Mouse (Mus musculus) MEL (cell line): ENCODE measurements around the gene Ube2d3. TPM values are rescaled to one million over a fixed set of nuclear protein-coding genes. Genes with fewer than 3 reads are reported as not detected.

ENCODE experiments used
- DNase-seq: peaks from one replicate; pipeline ENCODE4 v3.0.0; 2011; ENCODE audit warnings: low read depth, low spot score
- H3K27ac ChIP-seq: 2 replicates; pipeline ENCODE4 v1.5.1; 2012; ENCODE audit warnings: low read depth, mild to moderate bottlenecking, control low read depth, low read length, moderate library complexity; ENCODE audit not compliant: control insufficient read depth
- H3K27me3 ChIP-seq, 2 experiments: fragments of 150-350 bp in 1 of 2; sonication (generic) in 1 of 2; 2 replicates each; pipeline ENCODE4 v1.6.1; 2012; ENCODE audit warnings: low read length in 2 of 2, mild to moderate bottlenecking in 2 of 2, improper control_type of control experiment in 1 of 2, moderate library complexity in 1 of 2; ENCODE audit not compliant: insufficient read depth in 2 of 2, control insufficient read depth in 1 of 2
- H3K36me3 ChIP-seq, 2 experiments: 2 replicates each; pipeline ENCODE4 v1.6.1; 2012 to 2014; ENCODE audit warnings: low read length in 2 of 2, improper control_type of control experiment in 1 of 2, inconsistent platforms in 1 of 2, mild to moderate bottlenecking in 1 of 2; ENCODE audit not compliant: insufficient read depth in 2 of 2, control insufficient read depth in 1 of 2
- H3K4me1 ChIP-seq, 2 experiments: fragments of 150-350 bp in 1 of 2; sonication (generic) in 1 of 2; 2 replicates each; pipeline ENCODE4 v1.6.1; 2012; ENCODE audit warnings: low read length in 2 of 2, improper control_type of control experiment in 1 of 2, mild to moderate bottlenecking in 1 of 2; ENCODE audit not compliant: insufficient read depth in 2 of 2, control insufficient read depth in 1 of 2
- H3K4me3 ChIP-seq, 2 experiments: fragments of 150-350 bp in 1 of 2; sonication (generic) in 1 of 2; 2 replicates each; pipeline ENCODE4 v1.5.1; 2012; ENCODE audit warnings: low read depth in 2 of 2, low read length in 2 of 2, mild to moderate bottlenecking in 2 of 2, moderate library complexity in 2 of 2, control low read depth in 1 of 2, improper control_type of control experiment in 1 of 2; ENCODE audit not compliant: control insufficient read depth in 1 of 2, insufficient read depth in 1 of 2
- H3K79me2 ChIP-seq: 2 replicates; pipeline ENCODE4 v1.6.1; 2012; ENCODE audit warnings: mild to moderate bottlenecking, low read length, moderate library complexity; ENCODE audit not compliant: control insufficient read depth, poor library complexity, insufficient read depth
- H3K9ac ChIP-seq: 2 replicates; pipeline ENCODE4 v1.6.1; 2012; ENCODE audit warnings: low read depth, mild to moderate bottlenecking, control low read depth, low read length, moderate library complexity; ENCODE audit not compliant: control insufficient read depth, poor library complexity, severe bottlenecking
- H3K9me3 ChIP-seq: fragments of 150-350 bp; sonication (generic); replicated peaks from 2 replicates; pipeline ENCODE4 v1.6.1; 2012; ENCODE audit warnings: mild to moderate bottlenecking, low read length, improper control_type of control experiment, moderate library complexity; ENCODE audit not compliant: insufficient read depth
- BHLHE40 ChIP-seq: IDR thresholded peaks from 2 replicates; pipeline ENCODE4 v1.6.1; 2012; ENCODE audit warnings: low read depth, mild to moderate bottlenecking, inconsistent platforms, low read length, improper control_type of control experiment, borderline replicate concordance
- CHD1 ChIP-seq: IDR thresholded peaks from 2 replicates; pipeline ENCODE4 v1.6.1; 2012; ENCODE audit warnings: low read depth, mild to moderate bottlenecking, inconsistent platforms, low read length, improper control_type of control experiment
- CHD2 ChIP-seq: IDR thresholded peaks from 2 replicates; pipeline ENCODE4 v1.6.1; 2011; ENCODE audit warnings: low read length, improper control_type of control experiment
- CTCF ChIP-seq, 3 experiments: IDR thresholded peaks in 2 of 3; conservative IDR thresholded peaks in 1 of 3; 2 replicates each; pipeline ENCODE4 v1.5.1; 2011 to 2012; ENCODE audit warnings: low read length in 3 of 3, low read depth in 2 of 3, mild to moderate bottlenecking in 2 of 3, improper control_type of control experiment in 1 of 3, inconsistent platforms in 1 of 3, mixed read lengths in 1 of 3, moderate library complexity in 1 of 3; ENCODE audit not compliant: control insufficient read depth in 1 of 3, insufficient read depth in 1 of 3, poor library complexity in 1 of 3, severe bottlenecking in 1 of 3
- E2F4 ChIP-seq: IDR thresholded peaks from 2 replicates; pipeline ENCODE4 v1.6.1; 2011; ENCODE audit warnings: low read depth, low read length, improper control_type of control experiment, borderline replicate concordance
- ELF1 ChIP-seq: IDR thresholded peaks from 2 replicates; pipeline ENCODE4 v1.6.1; 2014; ENCODE audit warnings: low read depth, mild to moderate bottlenecking, inconsistent platforms, low read length, improper control_type of control experiment, moderate library complexity
- EP300 ChIP-seq, 2 experiments: IDR thresholded peaks; 2 replicates each; pipeline ENCODE4 v1.6.1; 2011; ENCODE audit warnings: improper control_type of control experiment in 2 of 2, low read length in 2 of 2, low read depth in 1 of 2, mild to moderate bottlenecking in 1 of 2
- ETS1 ChIP-seq: IDR thresholded peaks from 2 replicates; pipeline ENCODE4 v1.6.1; 2012; ENCODE audit warnings: low read depth, mild to moderate bottlenecking, inconsistent platforms, low read length, improper control_type of control experiment, moderate library complexity
- GATA1 ChIP-seq: IDR thresholded peaks from 2 replicates; pipeline ENCODE4 v1.6.1; 2011; ENCODE audit warnings: low read depth, low read length, improper control_type of control experiment
- HCFC1 ChIP-seq: IDR thresholded peaks from 2 replicates; pipeline ENCODE4 v1.6.1; 2012; ENCODE audit warnings: low read depth, mild to moderate bottlenecking, inconsistent platforms, low read length, improper control_type of control experiment, moderate library complexity
- JUND ChIP-seq: IDR thresholded peaks from 2 replicates; pipeline ENCODE4 v1.6.1; 2011; ENCODE audit warnings: low read depth, mild to moderate bottlenecking, improper control_type of control experiment, low read length
- KAT2A ChIP-seq: conservative IDR thresholded peaks from 2 replicates; pipeline ENCODE4 v1.6.1; 2012; ENCODE audit warnings: low read depth, low read length, improper control_type of control experiment, inconsistent platforms
- MAFK ChIP-seq: IDR thresholded peaks from 2 replicates; pipeline ENCODE4 v1.6.1; 2011; ENCODE audit warnings: low read depth, mild to moderate bottlenecking, low read length, improper control_type of control experiment, borderline replicate concordance
- MAX ChIP-seq: IDR thresholded peaks from 2 replicates; pipeline ENCODE4 v1.6.1; 2011; ENCODE audit warnings: low read length, improper control_type of control experiment
- MAZ ChIP-seq: IDR thresholded peaks from 2 replicates; pipeline ENCODE4 v1.6.1; 2012; ENCODE audit warnings: low read depth, mild to moderate bottlenecking, inconsistent platforms, low read length, improper control_type of control experiment
- MEF2A ChIP-seq: IDR thresholded peaks from 2 replicates; pipeline ENCODE4 v1.6.1; 2014; ENCODE audit warnings: low read depth, mild to moderate bottlenecking, inconsistent platforms, low read length, improper control_type of control experiment; ENCODE audit not compliant: poor library complexity, insufficient replicate concordance, severe bottlenecking; ENCODE audit errors: extremely low read depth
- MXI1 ChIP-seq: IDR thresholded peaks from 2 replicates; pipeline ENCODE4 v1.6.1; 2011; ENCODE audit warnings: mild to moderate bottlenecking, low read depth, low read length, improper control_type of control experiment
- MYB ChIP-seq: IDR thresholded peaks from 2 replicates; pipeline ENCODE4 v1.6.1; 2011; ENCODE audit warnings: mild to moderate bottlenecking, low read depth, low read length, improper control_type of control experiment
- MYC ChIP-seq: IDR thresholded peaks from 2 replicates; pipeline ENCODE4 v1.6.1; 2011; ENCODE audit warnings: low read depth, mild to moderate bottlenecking, low read length, improper control_type of control experiment, moderate library complexity
- NELFE ChIP-seq: IDR thresholded peaks from 2 replicates; pipeline ENCODE4 v1.6.1; 2011; ENCODE audit warnings: low read depth, low read length, improper control_type of control experiment
- POLR2A ChIP-seq, 2 experiments: IDR thresholded peaks; 2 replicates each; pipeline ENCODE4 v1.6.1; 2011 to 2012; ENCODE audit warnings: low read length in 2 of 2, mild to moderate bottlenecking in 2 of 2, control low read depth in 1 of 2, improper control_type of control experiment in 1 of 2, low read depth in 1 of 2, moderate library complexity in 1 of 2; ENCODE audit not compliant: control insufficient read depth in 1 of 2, insufficient read depth in 1 of 2, poor library complexity in 1 of 2
- POLR2AphosphoS2 ChIP-seq: IDR thresholded peaks from 2 replicates; pipeline ENCODE4 v1.6.1; 2011; ENCODE audit warnings: low read length, improper control_type of control experiment
- POLR2AphosphoS5 ChIP-seq: IDR thresholded peaks from 2 replicates; pipeline ENCODE4 v1.6.1; 2012; ENCODE audit warnings: low read depth, borderline replicate concordance, mild to moderate bottlenecking, inconsistent platforms, low read length, moderate library complexity, mixed read lengths
- RAD21 ChIP-seq: IDR thresholded peaks from 2 replicates; pipeline ENCODE4 v1.6.1; 2011; ENCODE audit warnings: mild to moderate bottlenecking, low read depth, low read length, improper control_type of control experiment
- RCOR1 ChIP-seq: IDR thresholded peaks from 2 replicates; pipeline ENCODE4 v1.6.1; 2012; ENCODE audit warnings: low read depth, mild to moderate bottlenecking, inconsistent platforms, low read length, improper control_type of control experiment
- SIN3A ChIP-seq: IDR thresholded peaks from 2 replicates; pipeline ENCODE4 v1.6.1; 2012; ENCODE audit warnings: low read length, improper control_type of control experiment, inconsistent platforms
- SMC3 ChIP-seq: IDR thresholded peaks from 2 replicates; pipeline ENCODE4 v1.6.1; 2011; ENCODE audit warnings: low read depth, low read length, improper control_type of control experiment
- TBP ChIP-seq: IDR thresholded peaks from 2 replicates; pipeline ENCODE4 v1.8.0; 2011; ENCODE audit warnings: low read depth, low read length, improper control_type of control experiment
- TCF12 ChIP-seq: IDR thresholded peaks from 2 replicates; pipeline ENCODE4 v1.6.1; 2014; ENCODE audit warnings: low read depth, mild to moderate bottlenecking, inconsistent platforms, low read length, improper control_type of control experiment, moderate library complexity
- UBTF ChIP-seq: IDR thresholded peaks from 2 replicates; pipeline ENCODE4 v1.6.1; 2012; ENCODE audit warnings: low read depth, mild to moderate bottlenecking, inconsistent platforms, low read length, improper control_type of control experiment, moderate library complexity, borderline replicate concordance; ENCODE audit not compliant: insufficient read depth
- USF1 ChIP-seq: IDR thresholded peaks from 2 replicates; pipeline ENCODE4 v1.6.1; 2014; ENCODE audit warnings: low read depth, mild to moderate bottlenecking, inconsistent platforms, low read length, improper control_type of control experiment, moderate library complexity
- USF2 ChIP-seq, 2 experiments: IDR thresholded peaks; 2 replicates each; pipeline ENCODE4 v1.6.1; 2011 to 2012; ENCODE audit warnings: improper control_type of control experiment in 2 of 2, low read length in 2 of 2, borderline replicate concordance in 1 of 2, inconsistent platforms in 1 of 2, low read depth in 1 of 2, mild to moderate bottlenecking in 1 of 2; ENCODE audit not compliant: insufficient read depth in 1 of 2
- ZC3H11A ChIP-seq: IDR thresholded peaks from 2 replicates; pipeline ENCODE4 v1.6.1; 2012; ENCODE audit warnings: low read depth, mild to moderate bottlenecking, inconsistent platforms, low read length, improper control_type of control experiment
- ZKSCAN1 ChIP-seq: IDR thresholded peaks from 2 replicates; pipeline ENCODE4 v1.6.1; 2012; ENCODE audit warnings: low read depth, mild to moderate bottlenecking, inconsistent platforms, low read length, improper control_type of control experiment, moderate library complexity
- ZMIZ1 ChIP-seq: IDR thresholded peaks from 2 replicates; pipeline ENCODE4 v1.6.1; 2012; ENCODE audit warnings: low read depth, mild to moderate bottlenecking, inconsistent platforms, low read length, improper control_type of control experiment, moderate library complexity
- ZNF384 ChIP-seq: IDR thresholded peaks from 2 replicates; pipeline ENCODE4 v1.6.1; 2012; ENCODE audit warnings: low read depth, mild to moderate bottlenecking, inconsistent platforms, low read length, improper control_type of control experiment
- polyA plus RNA-seq, 2 experiments: library from polyadenylated mRNA; stranded (reverse) in 1 of 2; unstranded in 1 of 2; fragments of >175 nt in 1 of 2; fragments of >200 nt in 1 of 2; gene quantifications; 2 replicates each; pipeline versions ENCODE4 v1.2.1 to v1.2.4; 2012; ENCODE audit warnings: low replicate concordance in 2 of 2, low read depth in 1 of 2; ENCODE audit not compliant: insufficient read length in 2 of 2, insufficient read depth in 1 of 2, missing spikeins in 1 of 2
- total RNA-seq: library from RNA; depleted of rRNA; stranded (reverse); fragments of 300-350 nt; gene quantifications from 2 replicates; pipeline ENCODE4 v1.2.3, GENCODE M21; 2012; rRNA removed

Ube2d3 gene
- total RNA-seq (340 and 348 TPM in 2 replicates), polyA plus RNA-seq (100 to 1,000 TPM in 1 of 2 experiments, 10 to 100 TPM in 1; 40.9 to 432 TPM)

GRCm38 (mm10) chr3:135437758-135438495, at the start of gene Ube2d3:
Ube2d3 (plus strand) TSS chr3:135438149.
- H3K27me3 ChIP-seq, result no peaks in the 10 kb centered on the region
- H3K9ac ChIP-seq, result peak within 1 kb of the TSS; percentile 94
- H3K9me3 ChIP-seq, result no peaks in the 10 kb centered on the region
- peaks cover 33% of the 10 kb centered on the region for H3K79me2 ChIP-seq
- peak; percentile 99 for DNase-seq
- H3K27ac ChIP-seq, result peak within 1 kb of the TSS; percentile 99
- H3K4me1 ChIP-seq, result peaks cover 5 to 10% of the 10 kb centered on the region in 2 experiments; a peak in 3 of 4 replicates
- H3K4me3 ChIP-seq, result peak within 1 kb of the TSS; percentile 83 to 90
- H3K36me3 ChIP-seq, result peaks cover 15 to 23% of the 10 kb centered on the region in 2 experiments
- TF ChIP-seq ETS1 (peak; percentile 14; the same call in 1 of the 2 replicates), POLR2A (IDR thresholded peaks at IDR 0.05; ENCODE audit: control insufficient read depth in 1 of 2, insufficient read depth in 1 of 2, low read depth in 1 of 2, low read length in 2 of 2, poor library complexity in 1 of 2) (peak; percentile 84 to 88), CTCF (IDR thresholded peaks at IDR 0.05 in 2 of 3, conservative IDR thresholded peaks at IDR 0.05 in 1 of 3; ENCODE audit: control insufficient read depth in 1 of 3, insufficient read depth in 1 of 3, low read depth in 2 of 3, low read length in 3 of 3, poor library complexity in 1 of 3, severe bottlenecking in 1 of 3) (no peak), BHLHE40 (no peak), MYC (peak; percentile 81; the same call in 1 of the 2 replicates), POLR2AphosphoS2 (peak; percentile 88), ZKSCAN1 (no peak), GATA1 (no peak), MAFK (no peak), USF2 (IDR thresholded peaks at IDR 0.05; ENCODE audit: borderline replicate concordance in 1 of 2, insufficient read depth in 1 of 2, low read depth in 1 of 2, low read length in 2 of 2) (no peak), MEF2A (no peak), CHD2 (peak; percentile 100), ZC3H11A (no peak), TCF12 (no peak; the same call in 1 of the 2 replicates), RAD21 (no peak), JUND (no peak), MYB (no peak), NELFE (peak; percentile 88), MAX (no peak), POLR2AphosphoS5 (no peak), MXI1 (peak; percentile 83), USF1 (peak; percentile 41; the same call in 1 of the 2 replicates), MAZ (peak; percentile 96), ZNF384 (no peak), TBP (peak; percentile 66), SMC3 (no peak), ELF1 (peak; percentile 88), SIN3A (peak; percentile 81), E2F4 (no peak), CHD1 (no peak), EP300 (IDR thresholded peaks at IDR 0.05; ENCODE audit: low read depth in 1 of 2, low read length in 2 of 2) (no peak), HCFC1 (peak; percentile 84), UBTF (no peak), KAT2A (no peak), ZMIZ1 (peak; percentile 85; the same call in 1 of the 2 replicates), RCOR1 (no peak)
